Mouse (Mus musculus) WW6 (cell line): ENCODE data around the gene Smap1.
"Not testable (repeated sequence)": the region's sequence is repeated elsewhere in the genome, so short reads cannot be mapped to it uniquely, and the experiment has no call there.

Experiments used
- DNase-seq: peaks from one replicate; pipeline ENCODE4 v3.0.0-alpha.2; 2013; ENCODE audit warnings: low read depth, low spot score

Gene Smap1

DNA sequence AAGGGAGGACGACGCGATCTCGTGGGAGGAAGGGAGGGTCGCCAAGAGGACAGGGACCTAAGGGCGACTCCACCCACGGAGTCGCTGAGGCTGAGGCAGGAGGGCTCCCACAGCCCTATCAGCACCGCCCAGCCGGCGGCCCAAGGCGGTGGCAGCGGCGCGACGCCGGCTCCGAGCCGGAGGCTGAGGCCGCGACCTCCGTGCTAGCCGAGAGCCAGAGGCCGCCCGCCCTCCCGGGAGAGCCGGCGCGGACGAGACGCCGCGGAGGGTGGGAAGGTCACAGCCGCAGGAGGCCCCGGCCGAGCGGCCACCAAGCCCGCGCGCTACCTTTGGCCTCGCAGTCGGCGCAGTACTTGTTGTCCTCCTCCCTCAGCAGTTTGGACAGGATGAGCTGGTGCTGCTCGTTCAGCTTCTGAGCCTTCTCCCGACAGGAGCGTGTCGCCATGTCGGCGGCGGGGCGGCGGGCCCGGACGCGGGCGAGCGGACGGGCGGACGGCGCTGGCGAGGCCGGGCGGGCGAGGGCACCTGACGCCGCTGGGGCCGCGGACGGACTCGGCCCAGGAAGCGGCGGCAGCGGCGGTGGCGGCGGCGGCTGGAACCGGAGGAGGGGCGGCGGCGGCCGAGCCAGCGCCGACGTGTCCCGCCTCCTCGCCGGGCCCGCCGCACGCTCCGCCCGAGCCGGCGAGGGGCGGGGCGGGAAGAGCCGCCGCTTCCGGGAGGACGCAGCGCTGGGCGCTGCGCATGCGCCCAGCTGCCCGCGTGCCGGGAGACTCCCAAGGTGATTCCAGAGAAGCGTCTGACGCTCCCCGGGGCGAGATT, at the start of gene Smap1:
Gene Smap1 (minus strand): TSS at position 607 of the 819 bp plus-strand sequence.
- DNase-seq = no peak

DNA sequence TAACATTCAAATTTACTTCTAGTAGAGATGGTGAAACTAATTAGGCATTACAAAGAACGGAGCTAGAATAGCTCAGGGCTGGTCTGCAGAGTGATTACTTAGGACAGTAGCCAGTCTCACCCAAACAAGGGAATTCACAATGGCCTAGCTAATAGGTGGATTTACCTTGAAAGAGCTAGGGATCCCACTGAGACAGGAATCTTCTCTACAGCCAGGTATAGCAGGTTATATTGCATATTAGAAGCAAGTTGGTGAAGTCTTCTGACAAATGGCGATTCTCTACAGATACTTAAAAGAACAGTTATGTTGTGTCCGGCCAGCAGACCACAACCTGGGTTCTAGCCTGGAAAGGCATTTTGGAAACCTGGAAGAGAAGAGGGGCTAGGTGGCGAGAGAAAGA, 49.0 kb upstream of the Smap1 start:
- DNase-seq = not testable (repeated sequence)

DNA sequence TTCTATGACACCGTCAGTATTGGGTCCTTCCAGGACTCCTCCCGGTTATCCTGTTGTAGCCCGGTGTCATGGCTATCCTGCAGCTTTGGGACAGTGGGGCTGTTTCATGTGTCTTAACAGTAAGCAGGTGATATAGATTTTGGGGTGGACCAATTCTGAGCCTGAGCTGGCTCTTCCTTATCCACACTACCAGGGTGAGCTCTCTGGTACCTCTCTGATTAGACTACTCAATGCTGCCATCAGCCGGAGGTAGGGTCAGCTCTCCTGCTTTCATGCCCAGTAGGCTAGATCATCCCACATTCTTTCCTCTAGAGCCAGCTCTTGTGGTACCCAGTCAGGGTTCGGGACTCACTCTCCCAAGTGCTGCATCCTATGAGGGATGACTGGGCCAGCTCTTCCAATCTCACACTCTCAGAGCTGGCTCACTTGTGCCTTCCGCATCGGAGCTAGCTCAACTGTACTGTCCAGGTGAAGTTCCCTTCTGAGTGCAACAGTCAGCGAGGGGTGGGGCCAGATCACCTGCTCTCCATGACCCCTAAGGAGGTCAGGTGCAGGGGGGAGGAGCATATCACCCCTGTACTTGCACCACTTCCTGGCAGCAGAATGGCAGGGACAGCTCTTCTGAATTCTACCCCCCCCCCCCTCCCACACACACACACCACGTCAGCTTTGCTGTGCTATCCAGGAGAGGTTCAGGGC, 46.1 kb upstream of the Smap1 start:
- no peak for DNase-seq

DNA sequence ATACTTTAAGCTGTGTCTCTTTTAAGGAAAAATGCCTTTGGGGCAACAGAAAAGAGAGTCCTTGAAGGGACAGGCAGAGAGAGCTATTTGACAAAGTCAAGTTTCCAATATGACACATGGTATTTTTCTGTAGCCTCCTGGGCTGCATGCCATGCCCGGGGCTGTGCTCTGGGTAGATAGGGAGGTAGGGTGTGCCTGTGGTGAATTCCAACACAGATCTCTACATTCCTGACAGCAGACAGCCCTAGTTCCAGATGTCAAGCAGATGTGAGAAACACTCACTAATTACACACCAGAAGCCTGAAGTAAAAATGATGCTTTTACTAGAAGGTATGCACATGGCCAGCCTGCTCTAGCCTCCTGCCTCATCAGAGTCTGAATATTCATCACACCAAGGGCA, 44.1 kb upstream of the Smap1 start:
- DNase-seq = no peak

DNA sequence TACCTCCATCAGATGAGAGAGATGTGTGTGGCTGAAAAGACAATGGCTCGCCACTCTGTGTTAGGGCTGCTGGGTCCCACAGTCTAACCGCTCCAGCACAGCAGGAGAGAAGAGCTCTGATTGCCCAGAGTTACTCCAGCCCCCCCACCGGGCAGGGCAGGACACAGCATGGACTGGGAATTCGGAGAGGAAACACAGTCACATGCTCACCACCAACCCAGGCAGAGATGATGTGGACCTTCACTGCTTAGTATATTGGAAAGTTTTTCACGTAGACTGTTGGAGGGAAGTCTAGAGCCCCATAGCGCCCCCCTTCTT, 37.3 kb upstream of the Smap1 start:
- no peak for DNase-seq

DNA sequence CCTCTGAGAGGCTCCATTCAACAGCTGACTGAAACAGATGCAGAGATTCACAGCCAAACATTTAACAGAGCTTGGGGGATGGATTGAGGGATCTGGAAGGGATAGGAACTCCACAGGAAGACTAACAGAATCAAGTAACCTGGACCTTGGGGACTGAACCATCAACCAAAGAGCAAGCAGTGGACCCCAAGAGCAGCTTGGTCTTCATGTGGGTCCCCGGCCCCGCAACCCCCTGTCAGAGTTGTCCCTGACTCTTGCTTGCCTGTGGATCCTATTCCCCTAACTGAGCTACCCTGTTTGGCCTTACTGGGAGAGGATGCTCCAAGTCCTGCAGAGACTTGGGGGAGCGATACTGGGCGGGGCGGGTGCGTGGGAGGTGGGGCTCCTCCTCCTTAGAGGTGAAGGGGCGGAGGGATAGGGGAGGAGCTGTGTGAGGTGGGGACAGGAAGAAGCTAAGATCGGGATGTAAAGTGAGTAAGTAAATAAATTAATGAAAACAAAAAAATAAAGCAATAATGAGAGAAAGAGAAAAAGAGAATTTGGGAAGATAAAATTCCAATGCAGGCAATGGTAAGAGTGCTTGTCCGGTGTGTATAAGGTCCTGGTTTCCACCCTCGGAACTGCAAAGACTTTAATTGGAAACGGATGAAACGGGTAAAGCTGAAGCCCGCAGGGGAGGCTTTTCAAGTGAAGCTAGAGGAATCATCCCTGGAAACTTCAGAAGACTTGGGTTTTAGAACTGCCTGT, 36.7 kb upstream of the Smap1 start:
- no peak for DNase-seq

DNA sequence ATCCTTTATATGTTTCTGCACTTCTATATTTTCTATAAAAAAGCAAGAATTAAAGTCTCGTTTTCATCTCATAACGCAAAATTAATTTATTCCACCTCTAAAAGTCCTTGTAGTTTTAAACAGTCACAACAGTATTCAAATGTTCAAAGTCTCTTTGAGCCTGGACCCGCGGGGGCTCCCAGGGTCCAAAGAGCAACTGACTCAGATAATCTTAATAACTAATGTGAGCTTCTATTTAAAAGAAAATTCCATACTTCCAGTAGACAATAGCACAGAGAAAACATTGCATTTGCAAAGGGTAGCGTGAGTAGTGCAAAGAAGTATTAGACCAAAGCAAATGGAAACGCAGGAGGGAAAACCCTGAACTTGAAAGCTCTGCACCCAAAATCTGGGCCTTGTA, 36.0 kb upstream of the Smap1 start:
- no peak for DNase-seq

DNA sequence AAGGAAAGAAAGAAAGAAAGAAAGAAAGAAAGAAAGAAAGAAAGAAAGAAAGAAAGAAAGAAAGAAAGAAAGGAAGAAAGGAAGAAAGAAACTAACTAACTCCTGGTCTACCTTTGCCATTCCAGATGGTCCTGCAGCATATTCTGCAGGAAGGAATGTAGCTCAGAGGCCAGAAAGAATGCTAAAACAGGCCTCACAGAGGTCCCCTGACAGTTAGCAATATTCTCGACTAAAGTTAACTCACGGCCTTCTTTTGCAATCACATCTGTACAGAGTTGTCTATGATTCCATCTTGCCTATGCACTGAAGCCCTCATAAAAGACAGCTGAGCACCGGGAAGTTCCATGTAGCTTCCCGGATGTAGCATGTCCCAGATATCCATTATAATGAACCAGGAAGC, 33.4 kb upstream of the Smap1 start:
- no peak for DNase-seq

DNA sequence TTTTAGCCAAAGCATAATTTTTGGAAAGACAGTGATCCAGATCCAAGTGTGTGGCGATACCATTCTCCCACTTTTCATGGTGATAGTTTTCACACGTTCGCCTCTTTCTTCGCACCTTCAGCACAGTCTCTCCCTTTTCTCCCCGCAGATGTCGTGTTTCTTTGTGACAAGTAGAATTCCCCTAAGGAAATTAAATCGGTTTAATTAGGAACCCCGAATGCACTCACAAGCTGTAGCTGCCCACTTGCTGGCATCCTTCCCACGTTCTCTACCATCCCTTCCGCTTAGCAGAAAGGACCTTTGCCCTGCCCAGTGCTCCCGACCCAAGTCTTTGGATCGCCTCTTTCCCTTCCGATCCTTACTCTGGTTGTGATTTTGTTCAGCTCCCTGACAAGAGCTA, 31.8 kb upstream of the Smap1 start:
- no peak for DNase-seq

DNA sequence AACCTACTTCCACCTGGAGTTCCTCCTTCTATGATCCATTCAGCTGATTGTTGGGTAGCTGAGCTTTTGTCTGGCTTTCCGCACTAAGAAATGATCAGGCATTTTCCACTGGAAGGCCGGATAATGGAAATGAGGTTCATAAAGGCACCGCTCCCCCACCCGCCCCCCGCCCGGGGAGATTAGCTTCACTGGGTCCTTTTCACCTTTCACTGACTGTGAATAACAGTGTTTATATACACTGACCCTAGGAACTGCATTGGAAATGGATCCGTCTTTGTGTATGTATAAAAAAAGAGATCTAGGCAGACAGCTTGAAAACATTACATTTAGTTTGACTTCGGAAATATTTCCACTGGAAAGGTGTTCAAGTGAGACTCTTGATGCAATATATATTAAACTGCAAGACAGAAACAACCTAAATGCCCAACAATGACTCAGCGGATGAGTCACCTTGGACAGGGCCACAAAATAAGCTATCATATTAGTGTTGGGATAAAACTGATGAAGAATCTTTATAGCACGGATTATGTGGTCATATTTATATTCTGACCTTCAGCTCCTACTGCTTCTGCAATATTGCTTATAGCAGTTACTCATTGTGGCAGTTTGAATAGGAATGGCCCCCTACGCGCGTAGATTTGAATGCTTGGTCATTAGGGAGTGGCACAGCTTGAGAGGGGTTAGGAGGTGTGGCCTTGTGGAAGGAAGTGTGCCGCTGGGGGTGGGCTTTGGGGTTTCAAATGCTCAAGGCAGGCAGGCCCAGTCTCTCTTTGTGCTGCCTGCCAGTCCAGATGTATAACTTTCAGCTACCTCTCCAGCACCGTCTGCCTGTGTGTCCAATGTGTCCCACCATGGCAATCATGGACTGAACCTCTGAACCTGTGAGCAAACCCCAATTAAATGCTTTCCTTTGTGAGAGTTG, 26.9 kb upstream of the Smap1 start:
- no peak for DNase-seq

DNA sequence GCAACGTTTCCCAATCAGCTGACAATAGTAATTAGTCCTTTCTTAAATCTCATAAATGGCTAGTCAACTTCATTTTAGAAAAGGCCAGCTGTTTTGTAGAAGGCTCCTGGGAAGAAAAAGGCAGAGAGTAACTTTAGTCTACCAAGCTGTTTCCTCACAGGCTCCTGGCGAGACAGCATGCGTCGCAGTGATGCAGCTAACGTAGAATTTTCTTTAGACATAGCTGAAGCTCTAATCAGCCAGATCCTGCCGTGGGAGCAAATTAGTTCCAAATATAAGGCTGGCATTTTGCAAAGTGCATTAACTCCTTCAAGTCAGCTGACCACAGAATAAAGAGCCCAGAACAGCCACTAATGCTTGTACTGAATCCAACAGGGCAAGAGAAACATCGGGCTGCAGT, 26.2 kb upstream of the Smap1 start:
- DNase-seq = no peak

DNA sequence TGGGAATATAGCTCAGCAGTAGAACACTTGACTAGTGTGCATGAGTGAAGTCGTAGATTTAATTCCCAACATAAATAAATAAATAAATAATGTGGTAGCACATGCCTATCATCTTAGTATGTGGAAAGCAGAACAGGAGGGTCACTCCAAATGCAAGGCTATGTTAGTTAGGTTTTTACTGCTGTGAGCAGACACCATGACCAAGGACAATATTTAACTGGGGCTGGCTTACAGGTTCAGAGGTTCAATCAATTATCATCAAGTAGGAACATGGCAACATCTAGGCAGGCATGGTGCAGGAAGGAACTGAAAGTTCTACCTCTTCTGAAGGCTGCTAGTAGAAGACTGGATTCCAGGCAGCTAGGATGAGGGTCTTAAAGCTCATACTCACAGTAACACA, 22.0 kb upstream of the Smap1 start:
- no peak for DNase-seq

DNA sequence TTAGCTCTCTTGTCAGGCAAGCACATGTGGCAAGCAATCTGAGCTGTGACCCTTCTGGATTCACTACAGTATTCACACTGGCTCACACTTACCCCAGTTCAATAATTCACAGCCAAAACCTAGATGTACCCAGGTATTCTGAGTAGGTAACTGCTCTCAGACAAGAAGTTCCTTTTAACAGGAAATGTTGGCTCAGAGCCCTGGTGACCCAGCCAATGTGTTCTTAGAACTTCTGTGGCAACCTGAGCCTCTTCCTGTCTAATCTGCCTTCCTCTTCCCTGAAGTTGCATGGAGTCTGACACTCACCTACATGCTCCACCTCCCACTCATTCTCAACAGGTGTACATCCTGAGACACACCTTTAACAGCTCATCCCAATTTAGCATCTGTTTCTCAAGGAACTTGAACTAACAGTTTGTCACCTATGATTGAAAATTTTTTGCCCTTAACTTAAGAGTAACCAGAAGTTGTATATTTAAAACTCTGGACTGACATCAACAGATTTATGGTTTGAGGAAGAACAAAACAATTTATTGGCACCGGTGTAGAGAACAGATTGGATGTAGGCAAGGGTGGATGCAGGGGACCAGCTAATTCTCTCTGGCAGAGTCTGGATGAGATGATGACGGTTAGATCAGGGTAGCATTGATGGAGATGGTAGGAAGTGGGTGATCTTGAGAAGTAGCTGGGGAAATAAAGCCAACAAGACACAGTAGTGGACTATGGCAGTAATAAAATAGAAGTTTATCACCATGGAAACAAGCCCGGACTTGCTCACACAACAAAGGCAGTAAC, 21.2 kb upstream of the Smap1 start:
- no peak for DNase-seq

DNA sequence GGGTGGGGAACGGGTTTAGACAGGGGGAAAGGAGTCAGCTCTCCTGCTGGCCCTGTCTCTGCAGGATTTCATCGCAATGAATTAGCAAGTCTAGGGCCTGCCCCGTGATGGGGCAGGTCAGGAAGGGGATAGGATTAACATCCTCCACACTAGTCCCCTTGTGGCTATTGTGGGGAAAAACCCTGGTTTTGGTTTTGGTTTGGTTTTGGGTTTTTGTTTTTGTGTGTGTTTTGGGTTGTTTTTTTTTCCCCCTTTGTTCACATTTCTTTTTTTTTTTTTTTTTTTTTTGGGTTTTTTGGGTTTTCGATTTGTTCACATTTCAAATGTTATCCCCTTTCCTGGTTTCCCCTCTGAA, 13.3 kb upstream of the Smap1 start:
- DNase-seq = no peak

DNA sequence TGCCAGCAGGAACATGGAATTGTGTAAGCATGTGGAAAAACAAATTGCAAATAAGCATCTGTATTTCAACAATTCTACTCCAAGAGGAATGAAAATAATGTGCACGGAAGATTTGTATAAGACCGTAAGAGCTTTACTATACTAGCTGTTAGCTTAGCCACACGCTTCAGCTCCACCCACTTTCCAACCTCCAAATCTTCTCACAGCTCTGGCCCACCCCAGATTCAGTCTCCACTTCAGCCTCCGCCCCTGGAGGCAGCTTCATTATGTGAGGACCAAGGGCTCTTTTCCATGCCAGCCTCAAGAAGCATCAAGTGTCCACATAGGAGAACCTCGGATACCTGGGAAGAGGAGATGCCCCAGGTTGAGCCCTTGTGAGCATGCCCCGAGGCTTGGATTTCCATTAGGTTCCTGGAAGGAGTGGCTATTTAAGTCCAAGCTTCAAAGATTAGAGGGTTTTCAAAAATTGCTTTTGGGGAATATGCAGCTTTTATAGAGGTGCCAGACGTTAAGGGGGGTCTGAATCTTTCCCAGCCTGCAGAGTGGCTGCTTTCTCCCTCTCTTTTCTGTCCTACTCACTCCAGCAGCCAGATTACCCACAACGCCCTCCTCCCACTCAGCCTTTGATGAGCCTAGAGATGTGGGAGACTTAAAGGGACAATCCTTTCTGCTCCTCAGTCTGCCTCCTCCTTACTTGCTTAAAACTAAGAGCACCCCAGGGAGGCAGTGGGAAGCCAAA, 12.7 kb upstream of the Smap1 start:
- no peak for DNase-seq

DNA sequence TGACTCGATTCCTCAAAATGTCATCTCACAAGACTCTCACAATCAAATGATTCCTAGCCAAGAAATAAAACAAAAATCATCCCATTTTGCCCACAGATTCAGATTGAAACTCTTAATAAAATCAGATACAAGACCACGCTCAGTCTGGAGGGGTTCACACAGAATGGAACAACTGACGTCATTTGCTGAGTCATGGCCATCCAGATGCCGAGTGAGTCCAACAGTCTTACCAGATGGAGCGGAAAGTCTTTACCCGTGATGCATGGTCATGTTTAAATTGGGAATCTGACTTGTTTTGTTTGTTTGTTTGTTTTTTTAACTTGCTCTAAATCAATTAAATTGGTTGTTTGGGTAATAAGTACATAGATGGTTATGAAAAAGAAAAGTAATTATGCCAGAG, 7.3 kb upstream of the Smap1 start:
- DNase-seq = no peak

DNA sequence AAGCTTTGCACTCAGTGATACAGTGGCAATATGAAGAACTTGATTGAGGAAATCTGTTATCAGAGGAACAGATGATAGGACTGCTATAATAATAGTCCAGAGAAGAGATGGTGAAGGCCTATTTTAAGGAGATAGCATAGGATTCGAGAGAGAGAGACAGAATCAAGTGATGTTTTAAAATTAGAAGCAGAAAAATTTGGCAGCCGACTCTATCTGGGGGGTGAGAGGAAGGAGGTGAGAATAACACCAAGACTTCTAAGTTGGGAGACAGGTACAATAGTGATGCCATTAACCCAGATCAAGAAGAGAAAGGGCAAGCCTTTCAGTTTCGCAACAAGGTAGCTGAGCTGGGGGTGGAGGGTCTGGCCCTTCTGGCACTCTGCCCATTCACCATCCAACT, 6.3 kb upstream of the Smap1 start:
- no peak for DNase-seq

DNA sequence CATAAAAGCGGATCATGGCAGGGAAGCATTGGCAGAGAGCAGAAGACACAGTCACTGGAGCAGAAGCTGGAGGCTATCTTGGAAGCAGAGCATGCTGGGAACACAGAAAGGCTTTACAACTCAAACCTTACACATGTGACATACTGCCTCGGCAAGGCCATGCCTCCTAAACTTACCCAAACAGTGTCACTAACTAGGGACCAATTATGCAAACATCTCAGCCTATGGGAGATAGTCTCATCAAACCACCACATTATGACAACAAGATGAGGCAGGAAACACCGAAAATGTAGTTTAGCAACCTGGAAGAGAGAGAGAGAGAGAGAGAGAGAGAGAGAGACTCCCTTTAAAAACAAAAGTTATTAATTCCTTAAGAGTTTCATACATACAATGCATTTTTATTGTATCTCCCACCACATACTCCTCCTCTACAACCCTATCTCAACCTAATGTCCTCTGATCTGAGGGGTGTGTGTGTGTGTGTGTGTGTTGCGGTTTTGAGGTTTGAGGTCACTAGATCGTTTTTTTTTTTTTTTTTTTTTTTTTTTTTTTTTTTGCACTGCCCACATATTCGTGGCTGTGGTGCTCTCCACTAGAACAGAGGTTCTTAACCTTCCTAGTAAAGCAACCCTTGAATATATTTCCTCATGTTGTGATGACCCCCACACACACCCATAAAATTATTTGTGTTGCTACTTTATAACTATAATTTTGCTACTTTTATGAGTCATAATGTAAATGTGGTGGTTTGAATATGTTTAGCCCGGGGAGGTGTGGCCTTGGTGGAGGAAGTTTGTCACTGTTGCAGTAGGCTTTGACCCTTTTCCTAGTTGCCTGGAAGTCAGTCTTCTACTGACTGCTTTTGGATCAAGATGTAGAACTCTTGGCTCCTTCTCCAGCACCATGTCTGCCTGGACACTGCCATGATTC, 1.9 kb upstream of the Smap1 start:
- no peak for DNase-seq

DNA sequence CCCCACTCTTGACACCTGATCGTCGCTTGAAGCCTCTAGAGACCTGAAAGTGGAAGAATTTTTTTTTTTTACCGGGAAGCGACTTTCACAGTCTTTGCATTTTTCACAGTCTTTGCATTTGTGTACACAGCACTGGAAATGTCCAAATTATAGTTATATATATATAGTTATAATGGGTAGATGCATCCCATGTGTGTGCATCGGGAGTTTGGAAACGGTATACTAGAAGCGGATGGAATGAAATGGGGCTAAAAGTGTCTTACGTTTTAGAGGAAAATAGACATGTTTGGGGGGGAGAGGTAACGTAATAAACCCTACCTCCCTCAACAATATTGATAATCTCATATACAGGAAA, 390 bp upstream of the Smap1 start:
- no peak for DNase-seq
